Mouse (Mus musculus): ENCODE data around the gene Egln3.

Gene Egln3

DNA sequence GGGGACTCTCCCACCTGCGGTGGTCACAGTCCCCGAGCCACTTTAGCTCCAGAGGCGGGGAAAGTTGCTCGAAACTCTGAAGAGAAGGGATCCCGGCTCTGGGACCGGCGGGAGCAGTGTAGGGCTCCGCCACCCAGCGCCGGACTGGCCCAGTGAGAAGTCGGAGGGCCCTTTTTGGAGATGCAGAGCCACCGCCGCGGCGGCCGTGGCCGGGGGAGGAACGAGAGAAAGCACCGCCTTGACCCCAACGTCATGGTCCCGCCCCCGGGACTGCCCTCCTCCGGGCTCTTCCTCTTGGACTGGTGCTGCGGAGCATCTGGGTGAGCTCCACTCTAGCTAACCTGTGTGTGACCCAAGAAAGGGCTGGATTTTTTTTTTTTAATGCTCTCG is at the start of gene Egln3:
Egln3 (minus strand) TSS at position 205 of the 390 bp plus-strand sequence.
- no peak for DNase-seq (ENCODE audit: extremely low read depth, low read depth, low spot score)

GRCm38 (mm10) chr12:54253449-54253848 is 49.8 kb upstream of the Egln3 start:
- no peak for DNase-seq (ENCODE audit: extremely low read depth, low read depth, low spot score)

- peak; percentile 37 for DNase-seq (ENCODE audit: extremely low read depth, low read depth, low spot score)
These were observed 48.3 kb upstream of the Egln3 start for GRCm38 (mm10) chr12:54251942-54252400.

GRCm38 (mm10) chr12:54247835-54248234 is 44.2 kb upstream of the Egln3 start:
- DNase-seq (ENCODE audit: extremely low read depth, low read depth, low spot score) = no peak

DNA sequence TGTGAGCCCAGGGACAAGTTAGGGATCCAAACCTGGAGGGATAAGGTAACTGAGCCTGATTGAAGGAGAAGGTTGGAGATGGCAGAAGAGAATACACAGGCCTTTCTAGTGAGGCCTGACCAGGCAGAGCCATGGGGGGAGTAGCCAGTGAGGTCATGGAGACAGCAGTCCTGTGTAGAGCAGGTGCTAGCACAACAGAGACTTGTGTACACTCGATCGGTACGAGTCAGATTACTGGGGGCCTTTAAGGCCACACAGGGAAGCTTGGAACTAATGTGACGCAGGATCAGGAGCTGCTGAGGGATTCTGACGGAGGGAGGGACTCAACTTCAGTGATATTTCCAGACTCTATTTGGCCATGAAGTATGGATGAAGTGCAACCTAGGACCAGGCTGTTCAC is 39.5 kb upstream of the Egln3 start:
- DNase-seq (ENCODE audit: extremely low read depth, low read depth, low spot score) = no peak

GRCm38 (mm10) chr12:54241976-54242375 is 38.3 kb upstream of the Egln3 start:
- DNase-seq (ENCODE audit: extremely low read depth, low read depth, low spot score) = no peak

GRCm38 (mm10) chr12:54233794-54234193 is 30.1 kb upstream of the Egln3 start:
- DNase-seq (ENCODE audit: extremely low read depth, low read depth, low spot score) = no peak

DNA sequence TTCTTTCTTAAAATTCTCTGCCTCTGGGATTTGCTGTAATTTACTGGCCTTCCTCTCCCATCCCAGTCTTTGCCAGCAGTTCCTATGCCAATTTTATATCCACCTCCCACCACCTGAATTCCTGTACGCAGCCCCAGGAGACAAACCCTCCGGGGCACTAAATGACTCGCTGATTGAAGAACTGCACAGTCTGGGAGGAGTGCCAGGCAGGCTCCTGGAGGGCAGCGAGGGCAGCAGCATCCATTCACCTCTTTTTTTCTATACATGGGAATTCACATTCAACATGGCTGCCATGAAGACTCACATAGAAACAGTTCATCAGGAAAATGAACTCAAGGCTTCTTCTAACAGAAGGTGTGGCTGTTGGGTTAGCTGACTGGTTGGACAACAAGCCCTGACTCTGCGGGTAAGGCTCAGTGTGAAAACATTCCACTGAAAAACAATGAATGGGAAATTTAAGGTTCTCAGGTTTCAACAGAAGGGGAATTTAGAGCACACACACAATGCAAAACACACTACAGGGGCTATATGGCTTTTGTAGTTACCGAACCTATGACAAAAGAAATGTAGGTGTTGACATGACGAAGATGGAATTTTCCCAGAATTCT is 29.4 kb upstream of the Egln3 start:
- no peak for DNase-seq (ENCODE audit: extremely low read depth, low read depth, low spot score)

DNA sequence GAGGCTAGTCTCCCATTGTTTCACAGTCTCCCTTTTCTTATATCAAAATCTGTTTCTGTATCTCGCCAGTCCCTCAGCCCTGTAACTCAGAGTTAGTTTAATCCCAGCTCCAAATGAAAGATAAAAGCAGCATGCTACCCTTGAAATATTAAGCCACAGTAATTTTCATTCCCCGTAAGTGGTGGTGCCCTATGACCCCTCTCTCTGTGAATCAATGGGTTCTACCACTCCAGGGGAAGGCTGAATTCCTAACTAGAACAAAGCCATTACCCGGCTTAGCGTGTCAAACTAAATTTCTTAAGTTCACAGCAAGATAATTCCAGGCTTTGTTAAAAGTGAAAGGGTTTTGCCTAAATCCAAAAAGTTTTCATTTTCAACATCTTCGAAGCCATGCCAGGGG is 28.8 kb upstream of the Egln3 start:
- no peak for DNase-seq (ENCODE audit: extremely low read depth, low read depth, low spot score)

DNA sequence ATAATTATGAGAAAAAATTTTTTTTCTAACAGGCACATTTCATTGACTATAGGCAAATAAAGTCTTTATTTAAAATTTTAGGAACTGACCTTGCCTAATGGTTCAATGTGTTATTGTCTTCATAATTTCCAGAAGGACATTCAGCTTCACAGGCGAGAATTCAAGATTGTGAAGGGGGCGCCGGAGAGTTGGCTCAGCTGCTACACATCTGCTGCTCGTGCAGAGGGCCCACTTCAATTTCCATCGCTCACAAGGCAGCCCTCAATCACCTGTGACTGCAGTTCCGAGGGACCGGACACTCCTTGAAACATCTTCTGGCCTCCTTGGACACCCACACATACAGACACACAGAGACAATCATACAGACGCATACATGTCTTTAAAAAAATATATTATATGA is 23.9 kb upstream of the Egln3 start:
- no peak for DNase-seq (ENCODE audit: extremely low read depth, low read depth, low spot score)

DNA sequence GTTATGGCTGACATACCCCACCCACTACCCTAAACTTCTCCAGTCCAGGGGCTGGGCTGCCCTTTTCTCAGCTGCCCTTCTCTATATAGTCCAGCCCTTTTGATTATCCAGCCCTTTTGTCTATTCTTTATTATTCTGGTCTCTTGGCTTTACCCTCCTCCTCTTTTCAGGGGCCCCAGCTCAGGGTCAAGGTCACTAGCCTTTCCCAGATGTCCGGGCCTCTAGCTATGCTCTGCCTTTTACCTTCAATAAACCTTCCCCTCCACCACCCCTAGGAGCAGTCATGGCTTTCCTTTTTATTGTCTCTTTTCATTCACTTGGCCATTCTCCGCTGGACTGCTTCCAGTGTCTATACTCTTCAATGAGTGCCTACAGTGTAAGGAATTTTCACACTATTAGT is 22.7 kb upstream of the Egln3 start:
- DNase-seq (ENCODE audit: extremely low read depth, low read depth, low spot score) = no peak

GRCm38 (mm10) chr12:54225610-54226009 is 21.9 kb upstream of the Egln3 start:
- no peak for DNase-seq (ENCODE audit: extremely low read depth, low read depth, low spot score)

DNA sequence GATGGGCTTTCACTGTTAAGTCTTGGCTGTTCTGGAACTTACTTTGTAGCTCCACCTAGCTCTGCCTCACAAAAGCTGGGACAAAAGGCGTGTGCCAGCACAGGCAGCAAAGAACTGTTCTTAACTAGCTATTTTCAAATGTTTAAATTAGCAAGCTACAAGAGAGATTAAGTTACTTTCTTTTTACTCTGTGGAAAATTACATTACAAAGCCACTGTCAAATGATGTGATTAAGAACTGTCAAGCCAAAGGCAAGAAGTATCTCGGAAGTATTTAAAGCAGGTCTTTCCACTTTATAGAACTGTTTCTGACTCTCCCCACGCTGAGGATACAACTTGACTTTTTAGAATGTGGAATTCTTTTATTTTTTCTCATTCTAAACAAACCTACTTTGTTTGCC is 21.4 kb upstream of the Egln3 start:
- no peak for DNase-seq (ENCODE audit: extremely low read depth, low read depth, low spot score)

DNA sequence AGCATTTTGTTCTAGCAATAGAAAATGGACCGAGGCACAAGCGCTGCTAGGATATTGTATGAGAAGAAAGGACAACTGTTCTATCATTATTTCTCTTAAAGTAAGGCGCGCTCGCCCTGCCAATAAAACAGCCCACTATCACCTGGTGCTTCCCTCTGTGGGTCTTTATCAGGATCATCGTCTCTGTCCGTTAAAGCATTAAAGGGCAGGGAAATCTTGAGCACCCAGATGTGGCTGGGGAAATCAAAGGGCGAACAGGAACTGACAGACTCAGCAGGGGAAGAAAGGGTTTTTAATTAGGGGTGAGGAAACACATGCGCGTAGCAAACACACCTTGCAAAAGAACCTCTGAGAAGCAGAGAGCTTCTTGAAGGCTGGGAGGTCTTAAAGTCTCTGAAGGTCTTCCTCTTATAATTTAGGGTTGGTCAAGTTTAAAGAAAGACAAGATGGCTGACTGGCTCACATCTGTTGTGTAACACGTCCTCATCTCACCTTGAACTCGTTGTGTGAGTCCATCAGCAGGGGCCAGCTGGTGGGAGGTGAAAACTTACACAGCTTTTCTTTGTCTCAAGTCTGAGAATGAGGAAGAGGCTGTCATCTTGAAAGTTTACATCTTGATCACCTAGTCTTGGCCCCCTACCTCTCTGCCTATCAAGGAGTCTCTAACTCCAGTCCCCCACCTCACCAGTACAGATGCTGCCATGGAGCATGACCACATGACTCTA is 18.5 kb upstream of the Egln3 start:
- no peak for DNase-seq (ENCODE audit: extremely low read depth, low read depth, low spot score)

GRCm38 (mm10) chr12:54216673-54217072 is 13.0 kb upstream of the Egln3 start:
- no peak for DNase-seq (ENCODE audit: extremely low read depth, low read depth, low spot score)

DNA sequence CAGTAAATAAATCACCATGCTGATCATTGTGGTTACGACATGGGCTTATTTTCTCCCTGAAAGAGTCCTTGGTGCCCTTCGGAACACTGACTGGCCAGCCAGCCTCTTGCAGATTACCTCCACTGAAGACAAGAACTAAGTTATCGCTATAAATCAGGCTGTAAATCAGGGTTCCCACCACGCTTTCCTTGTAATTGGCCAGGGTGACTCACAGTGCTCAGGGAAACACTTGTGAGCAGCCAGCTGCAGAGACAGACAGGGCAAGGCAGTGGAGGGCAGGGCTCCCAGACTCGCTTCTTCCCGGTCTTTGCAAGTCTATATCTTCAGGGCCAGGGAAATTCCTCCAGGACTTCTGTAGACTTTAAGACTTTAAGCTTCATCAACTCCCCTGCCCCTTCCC is 10.8 kb upstream of the Egln3 start:
- no peak for DNase-seq (ENCODE audit: extremely low read depth, low read depth, low spot score)

DNA sequence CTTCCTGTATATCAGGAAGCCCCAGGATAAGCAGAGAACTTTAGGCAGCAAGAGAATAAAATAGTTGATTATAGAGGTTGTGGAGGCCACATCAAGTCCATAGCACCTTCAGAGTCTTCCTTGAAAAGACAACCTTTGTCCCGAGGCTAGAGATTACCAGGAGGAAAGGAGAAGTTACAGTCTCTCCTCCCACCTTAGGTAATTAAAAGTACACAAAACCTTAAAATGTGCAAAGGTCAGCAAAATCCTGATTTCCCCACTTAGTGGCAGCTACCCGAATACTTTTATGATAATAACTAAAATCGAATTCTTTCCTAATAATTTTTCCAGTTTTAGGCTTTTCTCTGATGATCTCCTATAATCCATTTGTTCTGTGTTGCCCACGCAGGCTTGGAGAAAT is 10.2 kb upstream of the Egln3 start:
- no peak for DNase-seq (ENCODE audit: extremely low read depth, low read depth, low spot score)

DNA sequence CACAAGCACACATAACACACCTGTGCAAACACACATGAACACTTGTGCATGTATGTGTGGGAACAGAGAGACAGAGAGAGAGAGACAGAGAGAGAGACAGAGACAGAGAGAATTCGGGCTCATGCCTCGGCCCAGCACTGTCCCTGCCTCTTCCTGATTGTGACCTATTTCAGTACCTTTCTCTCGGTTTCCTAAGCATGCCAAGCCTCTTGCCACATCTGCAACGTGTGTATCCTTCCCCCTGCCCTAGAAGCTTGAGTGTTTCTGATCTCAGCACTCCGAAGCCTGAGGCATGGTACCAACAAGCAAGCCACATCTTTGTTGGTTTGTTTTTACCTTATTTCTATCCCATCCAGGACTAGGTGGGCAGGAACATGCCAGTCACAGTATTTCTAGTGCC is 9.6 kb upstream of the Egln3 start:
- DNase-seq (ENCODE audit: extremely low read depth, low read depth, low spot score) = no peak

- DNase-seq (ENCODE audit: extremely low read depth, low read depth, low spot score) = no peak
These were observed 5.5 kb upstream of the Egln3 start for GRCm38 (mm10) chr12:54209182-54209563.

- no peak for DNase-seq (ENCODE audit: extremely low read depth, low read depth, low spot score)
These were observed 4.9 kb upstream of the Egln3 start for GRCm38 (mm10) chr12:54208433-54209181.

- no peak for DNase-seq (ENCODE audit: extremely low read depth, low read depth, low spot score)
These were observed 2.1 kb upstream of the Egln3 start for GRCm38 (mm10) chr12:54205731-54206130.

DNA sequence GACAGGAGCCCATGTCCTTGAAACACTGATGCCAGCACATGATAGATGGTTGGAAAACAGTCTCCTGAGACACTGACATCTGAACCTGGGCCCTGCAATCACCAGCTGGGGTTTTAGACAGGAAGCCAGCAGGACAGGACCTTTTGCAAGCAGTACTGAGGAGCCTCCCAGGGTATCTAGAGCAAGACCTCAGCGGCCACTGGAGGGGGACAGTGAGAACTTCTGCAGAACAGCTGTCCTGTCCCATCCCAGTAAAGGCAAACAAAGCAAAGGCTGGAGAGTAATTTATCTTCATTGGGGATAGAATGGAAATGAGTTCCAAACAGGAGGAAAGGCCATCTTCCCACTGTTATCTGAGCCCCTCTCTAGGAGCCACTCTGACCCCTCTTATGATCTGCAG is 1.5 kb upstream of the Egln3 start:
- DNase-seq (ENCODE audit: extremely low read depth, low read depth, low spot score) = no peak

Data from fat pad, adult 2 months (tissue).